Mouse (Mus musculus): Measurements from ENCODE around the gene Tex52.

The Tex52 gene

GRCm38 (mm10) chr6:128429300-128429699 lies 54.0 kb downstream of the Tex52 start:
- DNase-seq (ENCODE audit: low spot score in 2 of 2) = no peak

GRCm38 (mm10) chr6:128429826-128430225 lies 54.6 kb downstream of the Tex52 start:
- no peak for DNase-seq (ENCODE audit: low spot score in 2 of 2)

GRCm38 (mm10) chr6:128432356-128432915 lies 57.2 kb downstream of the Tex52 start:
- no peak for DNase-seq (ENCODE audit: low spot score in 2 of 2)

DNA sequence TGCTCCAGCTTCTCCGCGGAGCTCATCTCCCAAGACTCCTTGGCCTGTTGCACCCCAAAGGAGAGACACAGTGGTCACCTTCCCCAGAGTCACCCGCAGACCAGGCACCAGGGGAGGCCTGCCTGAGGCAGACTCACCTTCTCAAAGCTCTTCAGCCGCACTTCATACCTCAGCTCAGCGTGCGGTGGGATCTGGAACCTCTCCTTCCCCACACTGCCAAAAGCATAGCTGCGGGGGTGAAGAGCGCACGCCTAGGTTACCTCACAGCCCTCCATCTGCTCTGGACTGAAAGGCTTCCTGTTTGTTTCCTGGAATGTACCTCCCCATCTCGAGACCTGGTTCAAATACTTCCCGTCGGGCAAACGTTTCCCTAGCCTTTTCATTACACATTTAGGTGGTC lies 58.3 kb downstream of the Tex52 start:
- DNase-seq (ENCODE audit: low spot score in 2 of 2) = no peak

All from natural killer cell, adult 2 months (primary cell).